Mouse (Mus musculus): Measurements from ENCODE around the gene Plcb1. TPM values are rescaled to one million over a fixed set of nuclear protein-coding genes. Genes with fewer than 3 reads are reported as not detected.

Plcb1 gene
- polyA plus RNA-seq, 1 experiment from 2014 or later: 12.1 TPM

- no peaks in the 10 kb centered on the region for H3K36me3 ChIP-seq
- no peaks in the 10 kb centered on the region for H3K27me3 ChIP-seq
- no peak overlapping the region for H3K27ac ChIP-seq
- 83% methylated on average over 3 of the region's 3 CpGs for WGBS
- no peaks in the 10 kb centered on the region for H3K4me1 ChIP-seq
- no peak for ATAC-seq (ENCODE audit: insufficient number of reproducible peaks, low FRiP score, low TSS enrichment, low read depth)
- H3K4me2 ChIP-seq: no peak overlapping the region
- no peaks in the 10 kb centered on the region; the same call in 1 of the 2 replicates for H3K9me3 ChIP-seq
- H3K4me3 ChIP-seq: no peak overlapping the region
- no peak overlapping the region for H3K9ac ChIP-seq
Measured at GRCm38 (mm10) chr2:135114501-135115128, 328.7 kb downstream of the Plcb1 start.

GRCm38 (mm10) chr2:135123057-135123456 is 337.2 kb downstream of the Plcb1 start:
- ATAC-seq (ENCODE audit: insufficient number of reproducible peaks, low FRiP score, low TSS enrichment, low read depth): no peak
- Histone ChIP-seq H3K4me2 (no peak overlapping the region), H3K9me3 (no peaks in the 10 kb centered on the region; the same call in 1 of the 2 replicates), H3K4me3 (no peak overlapping the region), H3K4me1 (no peaks in the 10 kb centered on the region), H3K27me3 (no peaks in the 10 kb centered on the region), H3K27ac (no peak overlapping the region), H3K36me3 (no peaks in the 10 kb centered on the region), H3K9ac (no peak overlapping the region)
- WGBS: 75% methylated on average over 4 of the region's 4 CpGs

- WGBS: 78% methylated on average over 4 of the region's 4 CpGs
- Histone ChIP-seq H3K36me3 (no peaks in the 10 kb centered on the region), H3K9me3 (no peaks in the 10 kb centered on the region), H3K9ac (no peak overlapping the region), H3K27ac (no peak overlapping the region), H3K4me1 (no peaks in the 10 kb centered on the region), H3K4me2 (no peak overlapping the region), H3K27me3 (no peaks in the 10 kb centered on the region), H3K4me3 (no peak overlapping the region)
- no peak for ATAC-seq (ENCODE audit: insufficient number of reproducible peaks, low FRiP score, low TSS enrichment, low read depth)
Measured at GRCm38 (mm10) chr2:135123695-135124343, 338.0 kb downstream of the Plcb1 start.

- no peak overlapping the region for H3K4me2 ChIP-seq
- H3K36me3 ChIP-seq: no peaks in the 10 kb centered on the region
- no peaks in the 10 kb centered on the region for H3K27me3 ChIP-seq
- WGBS: 3% methylated on average over 8 of the region's 8 CpGs
- no peak overlapping the region for H3K27ac ChIP-seq
- H3K9ac ChIP-seq: no peak overlapping the region
- ATAC-seq (ENCODE audit: insufficient number of reproducible peaks, low FRiP score, low TSS enrichment, low read depth): no peak
- H3K4me1 ChIP-seq: 0 out of 2 replicates have a peak, but pooled peaks cover 5% of the 10 kb centered on the region
- H3K9me3 ChIP-seq: no peaks in the 10 kb centered on the region
- H3K4me3 ChIP-seq: no peak overlapping the region
Measured at GRCm38 (mm10) chr2:135140576-135140975, 354.7 kb downstream of the Plcb1 start.

GRCm38 (mm10) chr2:135152289-135152688 is 366.4 kb downstream of the Plcb1 start:
- WGBS: 50% methylated on average over 7 of the region's 7 CpGs
- no peak for ATAC-seq (ENCODE audit: insufficient number of reproducible peaks, low FRiP score, low TSS enrichment, low read depth)
- Histone ChIP-seq H3K4me3 (no peak overlapping the region), H3K27me3 (no peaks in the 10 kb centered on the region), H3K9ac (no peak overlapping the region), H3K9me3 (no peaks in the 10 kb centered on the region), H3K4me1 (no peaks in the 10 kb centered on the region), H3K36me3 (no peaks in the 10 kb centered on the region), H3K27ac (no peak overlapping the region), H3K4me2 (no peak overlapping the region)

GRCm38 (mm10) chr2:135153248-135153647 is 367.4 kb downstream of the Plcb1 start:
- Histone ChIP-seq H3K4me3 (no peak overlapping the region), H3K27me3 (no peaks in the 10 kb centered on the region), H3K4me2 (no peak overlapping the region), H3K36me3 (no peaks in the 10 kb centered on the region), H3K4me1 (no peaks in the 10 kb centered on the region), H3K27ac (no peak overlapping the region), H3K9ac (no peak overlapping the region), H3K9me3 (no peaks in the 10 kb centered on the region)
- ATAC-seq (ENCODE audit: insufficient number of reproducible peaks, low FRiP score, low TSS enrichment, low read depth): no peak
- 67% methylated on average over 4 of the region's 4 CpGs for WGBS

- no peak overlapping the region for H3K4me3 ChIP-seq
- H3K36me3 ChIP-seq: no peaks in the 10 kb centered on the region
- ATAC-seq (ENCODE audit: insufficient number of reproducible peaks, low FRiP score, low TSS enrichment, low read depth): no peak
- H3K4me2 ChIP-seq: no peak overlapping the region
- no peak overlapping the region for H3K27ac ChIP-seq
- 83% methylated on average over 7 of the region's 7 CpGs for WGBS
- H3K9ac ChIP-seq: no peak overlapping the region
- H3K27me3 ChIP-seq: no peaks in the 10 kb centered on the region
- no peaks in the 10 kb centered on the region for H3K4me1 ChIP-seq
- no peaks in the 10 kb centered on the region for H3K9me3 ChIP-seq
Measured at GRCm38 (mm10) chr2:135156055-135156454, 370.2 kb downstream of the Plcb1 start.

- Histone ChIP-seq H3K27ac (no peak overlapping the region), H3K4me2 (no peak overlapping the region), H3K9ac (no peak overlapping the region), H3K27me3 (no peaks in the 10 kb centered on the region), H3K9me3 (no peaks in the 10 kb centered on the region), H3K4me1 (no peaks in the 10 kb centered on the region), H3K4me3 (no peak overlapping the region), H3K36me3 (no peaks in the 10 kb centered on the region)
- no peak for ATAC-seq (ENCODE audit: insufficient number of reproducible peaks, low FRiP score, low TSS enrichment, low read depth)
- WGBS: 94% methylated on average over 2 of the region's 2 CpGs
Measured at GRCm38 (mm10) chr2:135157961-135158360, 372.1 kb downstream of the Plcb1 start.

- Histone ChIP-seq H3K36me3 (no peaks in the 10 kb centered on the region), H3K4me3 (no peak overlapping the region), H3K27me3 (no peaks in the 10 kb centered on the region), H3K27ac (no peak overlapping the region), H3K4me1 (no peaks in the 10 kb centered on the region), H3K4me2 (no peak overlapping the region), H3K9me3 (no peaks in the 10 kb centered on the region), H3K9ac (no peak overlapping the region)
- ATAC-seq (ENCODE audit: insufficient number of reproducible peaks, low FRiP score, low TSS enrichment, low read depth): no peak
- WGBS: 90% methylated on average over 4 of the region's 4 CpGs
Measured at GRCm38 (mm10) chr2:135161673-135162072, 375.8 kb downstream of the Plcb1 start.

GRCm38 (mm10) chr2:135165512-135165911 is 379.6 kb downstream of the Plcb1 start:
- no peak overlapping the region for H3K9ac ChIP-seq
- WGBS: 65% methylated on average over 3 of the region's 3 CpGs
- no peak overlapping the region for H3K27ac ChIP-seq
- no peaks in the 10 kb centered on the region for H3K9me3 ChIP-seq
- no peak overlapping the region for H3K4me3 ChIP-seq
- H3K27me3 ChIP-seq: no peaks in the 10 kb centered on the region
- H3K4me1 ChIP-seq: no peaks in the 10 kb centered on the region
- no peak overlapping the region for H3K4me2 ChIP-seq
- no peaks in the 10 kb centered on the region for H3K36me3 ChIP-seq
- ATAC-seq (ENCODE audit: insufficient number of reproducible peaks, low FRiP score, low TSS enrichment, low read depth): no peak

- Histone ChIP-seq H3K9me3 (no peaks in the 10 kb centered on the region), H3K4me1 (no peaks in the 10 kb centered on the region), H3K4me2 (no peak overlapping the region), H3K27me3 (no peaks in the 10 kb centered on the region), H3K27ac (no peak overlapping the region), H3K36me3 (no peaks in the 10 kb centered on the region), H3K4me3 (no peak overlapping the region), H3K9ac (no peak overlapping the region)
- ATAC-seq (ENCODE audit: insufficient number of reproducible peaks, low FRiP score, low TSS enrichment, low read depth): no peak
- 63% methylated on average over 4 of the region's 4 CpGs for WGBS
Measured at GRCm38 (mm10) chr2:135175544-135175943, 389.7 kb downstream of the Plcb1 start.

- WGBS: 56% methylated on average over 6 of the region's 6 CpGs
- no peak overlapping the region for H3K27ac ChIP-seq
- ATAC-seq (ENCODE audit: insufficient number of reproducible peaks, low FRiP score, low TSS enrichment, low read depth): no peak
Measured at GRCm38 (mm10) chr2:135187659-135188058, 401.8 kb downstream of the Plcb1 start.

More at GRCm38 (mm10) chr2:135187659-135188058, 401.8 kb downstream of the Plcb1 start:
- Histone ChIP-seq H3K4me2 (no peak overlapping the region), H3K27me3 (no peaks in the 10 kb centered on the region), H3K4me1 (no peaks in the 10 kb centered on the region), H3K36me3 (no peaks in the 10 kb centered on the region), H3K9me3 (no peaks in the 10 kb centered on the region), H3K9ac (no peak overlapping the region), H3K4me3 (no peak overlapping the region)

All from limb, embryonic 15.5 days (tissue).